Mouse (Mus musculus): Measurements from ENCODE around the gene Ccr1. TPM values are rescaled to one million over a fixed set of nuclear protein-coding genes. Genes with fewer than 3 reads are reported as not detected.
"Not testable (repeated sequence)": the region's sequence is repeated elsewhere in the genome, so short reads cannot be mapped to it uniquely, and the experiment has no call there.

The Ccr1 gene
- polyA plus RNA-seq, 1 experiment from 2014 or later, result 3.0 TPM

- not testable (repeated sequence) for H3K27me3 ChIP-seq (replicated peaks; ENCODE audit: control insufficient read depth, insufficient read depth, low read length); ATAC-seq (replicated peaks; ENCODE audit: low FRiP score, low TSS enrichment, low read depth); DNase-seq (ENCODE audit: low spot score); H3K4me3 ChIP-seq (ENCODE audit: low read depth, low read length); H3K9me3 ChIP-seq (ENCODE audit: control insufficient read depth, low read length); H3K4me2 ChIP-seq (ENCODE audit: low read length); H3K4me1 ChIP-seq (replicated peaks; ENCODE audit: control insufficient read depth, insufficient read depth, low read length); H3K9ac ChIP-seq (ENCODE audit: low read length); H3K27ac ChIP-seq (ENCODE audit: low read depth); H3K36me3 ChIP-seq (ENCODE audit: control insufficient read depth, insufficient read depth, low read length)
- WGBS, result 81% methylated on average over 1 of the region's 4 CpGs
These were observed 1.5 kb downstream of the Ccr1 start for GRCm38 (mm10) chr9:123966858-123967495.

GRCm38 (mm10) chr9:123964776-123965175 is 3.7 kb downstream of the Ccr1 start:
- H3K4me3 ChIP-seq (ENCODE audit: low read depth, low read length), result no peak overlapping the region
- no peaks in the 10 kb centered on the region for H3K27me3 ChIP-seq (replicated peaks; ENCODE audit: control insufficient read depth, insufficient read depth, low read length)
- WGBS, result 83% methylated on average over 3 of the region's 3 CpGs

GRCm38 (mm10) chr9:123960161-123960560 is 8.3 kb downstream of the Ccr1 start:
- Histone ChIP-seq H3K4me3 (ENCODE audit: low read depth, low read length) (no peak overlapping the region), H3K4me1 (replicated peaks; ENCODE audit: control insufficient read depth, insufficient read depth, low read length) (no peaks in the 10 kb centered on the region), H3K27me3 (replicated peaks; ENCODE audit: control insufficient read depth, insufficient read depth, low read length) (no peaks in the 10 kb centered on the region), H3K4me2 (ENCODE audit: low read length) (no peak overlapping the region), H3K36me3 (ENCODE audit: control insufficient read depth, insufficient read depth, low read length) (no peaks in the 10 kb centered on the region), H3K27ac (ENCODE audit: low read depth) (no peak overlapping the region), H3K9me3 (ENCODE audit: control insufficient read depth, low read length) (no peaks in the 10 kb centered on the region), H3K9ac (ENCODE audit: low read length) (no peak overlapping the region)
- ATAC-seq (replicated peaks; ENCODE audit: low FRiP score, low TSS enrichment, low read depth), result no peak
- WGBS, result 94% methylated on average over 1 of the region's 1 CpGs
- no peak for DNase-seq (ENCODE audit: low spot score)

More at GRCm38 (mm10) chr9:123964776-123965175, 3.7 kb downstream of the Ccr1 start:
- no peak overlapping the region for H3K27ac ChIP-seq (ENCODE audit: low read depth)
- H3K4me1 ChIP-seq (replicated peaks; ENCODE audit: control insufficient read depth, insufficient read depth, low read length), result no peaks in the 10 kb centered on the region
- no peak overlapping the region for H3K9ac ChIP-seq (ENCODE audit: low read length)
- ATAC-seq (replicated peaks; ENCODE audit: low FRiP score, low TSS enrichment, low read depth) (no peak), DNase-seq (ENCODE audit: low spot score) (no peak)
- H3K4me2 ChIP-seq (ENCODE audit: low read length), result no peak overlapping the region
- H3K36me3 ChIP-seq (ENCODE audit: control insufficient read depth, insufficient read depth, low read length), result no peaks in the 10 kb centered on the region
- H3K9me3 ChIP-seq (ENCODE audit: control insufficient read depth, low read length), result no peaks in the 10 kb centered on the region

- WGBS, result 70% methylated on average over 3 of the region's 3 CpGs
- Histone ChIP-seq H3K36me3 (ENCODE audit: control insufficient read depth, insufficient read depth, low read length) (no peaks in the 10 kb centered on the region), H3K4me1 (replicated peaks; ENCODE audit: control insufficient read depth, insufficient read depth, low read length) (no peaks in the 10 kb centered on the region), H3K27me3 (replicated peaks; ENCODE audit: control insufficient read depth, insufficient read depth, low read length) (no peaks in the 10 kb centered on the region), H3K27ac (ENCODE audit: low read depth) (no peak overlapping the region), H3K9me3 (ENCODE audit: control insufficient read depth, low read length) (no peaks in the 10 kb centered on the region), H3K4me2 (ENCODE audit: low read length) (no peak overlapping the region), H3K9ac (ENCODE audit: low read length) (no peak overlapping the region), H3K4me3 (ENCODE audit: low read depth, low read length) (no peak overlapping the region)
- ATAC-seq (replicated peaks; ENCODE audit: low FRiP score, low TSS enrichment, low read depth), result no peak
- DNase-seq (ENCODE audit: low spot score), result no peak
These were observed 10.5 kb downstream of the Ccr1 start for GRCm38 (mm10) chr9:123957911-123958413.

GRCm38 (mm10) chr9:123956892-123957291 is 11.6 kb downstream of the Ccr1 start:
- no peak for ATAC-seq (replicated peaks; ENCODE audit: low FRiP score, low TSS enrichment, low read depth)
- Histone ChIP-seq H3K27me3 (replicated peaks; ENCODE audit: control insufficient read depth, insufficient read depth, low read length) (no peaks in the 10 kb centered on the region), H3K9me3 (ENCODE audit: control insufficient read depth, low read length) (no peaks in the 10 kb centered on the region), H3K27ac (ENCODE audit: low read depth) (no peak overlapping the region), H3K4me1 (replicated peaks; ENCODE audit: control insufficient read depth, insufficient read depth, low read length) (no peaks in the 10 kb centered on the region), H3K36me3 (ENCODE audit: control insufficient read depth, insufficient read depth, low read length) (no peaks in the 10 kb centered on the region), H3K4me3 (ENCODE audit: low read depth, low read length) (no peak overlapping the region), H3K9ac (ENCODE audit: low read length) (no peak overlapping the region), H3K4me2 (ENCODE audit: low read length) (no peak overlapping the region)
- no peak for DNase-seq (ENCODE audit: low spot score)
- WGBS, result 80% methylated on average over 1 of the region's 1 CpGs

DNA sequence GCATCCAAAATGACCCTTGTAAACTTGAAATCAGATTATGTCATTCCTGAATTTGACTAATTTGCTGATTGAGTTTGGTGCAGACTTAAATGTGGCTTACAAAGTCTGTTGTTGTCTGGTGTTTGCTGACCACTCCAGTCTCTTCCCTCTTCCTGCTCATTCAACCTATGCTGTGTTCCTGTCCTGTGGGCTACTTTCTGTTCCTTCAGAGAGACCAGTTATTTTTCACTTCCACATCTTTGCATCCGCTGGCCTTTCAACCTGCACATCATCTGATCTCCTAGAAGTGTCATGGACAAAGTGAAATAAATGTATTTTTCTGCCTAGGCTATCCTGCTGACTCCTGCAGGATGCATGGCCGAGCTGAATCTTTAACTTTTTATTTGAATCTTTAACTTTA is 14.9 kb downstream of the Ccr1 start:
- DNase-seq (ENCODE audit: low spot score) (no peak), ATAC-seq (replicated peaks; ENCODE audit: low FRiP score, low TSS enrichment, low read depth) (no peak)
- no peaks in the 10 kb centered on the region for H3K4me1 ChIP-seq (replicated peaks; ENCODE audit: control insufficient read depth, insufficient read depth, low read length)
- no peak overlapping the region for H3K4me2 ChIP-seq (ENCODE audit: low read length)
- H3K4me3 ChIP-seq (ENCODE audit: low read depth, low read length), result no peak overlapping the region
- H3K9me3 ChIP-seq (ENCODE audit: control insufficient read depth, low read length), result no peaks in the 10 kb centered on the region
- H3K36me3 ChIP-seq (ENCODE audit: control insufficient read depth, insufficient read depth, low read length), result no peaks in the 10 kb centered on the region
- H3K9ac ChIP-seq (ENCODE audit: low read length), result no peak overlapping the region
- H3K27me3 ChIP-seq (replicated peaks; ENCODE audit: control insufficient read depth, insufficient read depth, low read length), result no peaks in the 10 kb centered on the region
- 79% methylated on average over 2 of the region's 2 CpGs for WGBS
- H3K27ac ChIP-seq (ENCODE audit: low read depth), result no peak overlapping the region

DNA sequence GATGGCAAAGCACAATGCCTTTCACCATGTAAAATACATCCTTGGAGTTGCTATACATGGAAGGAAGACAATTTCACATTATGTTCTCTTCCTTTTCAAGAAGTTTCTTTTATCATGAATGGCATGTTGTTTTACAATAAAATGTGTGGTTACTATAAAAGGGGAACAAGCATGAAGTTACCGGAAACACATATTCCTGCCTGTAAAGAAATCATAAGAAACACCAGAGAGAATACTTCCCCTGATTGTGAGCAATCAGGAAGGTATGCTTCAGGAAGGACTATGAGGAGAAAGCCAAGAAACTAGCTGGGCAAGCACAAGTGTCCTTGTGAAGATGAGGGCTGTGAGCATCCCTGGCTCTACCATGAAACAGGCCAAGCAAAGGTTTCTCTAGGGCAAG is 17.3 kb downstream of the Ccr1 start:
- H3K27me3 ChIP-seq (replicated peaks; ENCODE audit: control insufficient read depth, insufficient read depth, low read length), result no peaks in the 10 kb centered on the region
- ATAC-seq (replicated peaks; ENCODE audit: low FRiP score, low TSS enrichment, low read depth), result no peak
- H3K9ac ChIP-seq (ENCODE audit: low read length), result no peak overlapping the region
- no peaks in the 10 kb centered on the region for H3K4me1 ChIP-seq (replicated peaks; ENCODE audit: control insufficient read depth, insufficient read depth, low read length)
- DNase-seq (ENCODE audit: low spot score), result no peak
- 92% methylated on average over 1 of the region's 1 CpGs for WGBS
- H3K9me3 ChIP-seq (ENCODE audit: control insufficient read depth, low read length), result no peaks in the 10 kb centered on the region
- no peak overlapping the region for H3K27ac ChIP-seq (ENCODE audit: low read depth)
- no peaks in the 10 kb centered on the region for H3K36me3 ChIP-seq (ENCODE audit: control insufficient read depth, insufficient read depth, low read length)
- no peak overlapping the region for H3K4me3 ChIP-seq (ENCODE audit: low read depth, low read length)
- H3K4me2 ChIP-seq (ENCODE audit: low read length), result no peak overlapping the region

DNA sequence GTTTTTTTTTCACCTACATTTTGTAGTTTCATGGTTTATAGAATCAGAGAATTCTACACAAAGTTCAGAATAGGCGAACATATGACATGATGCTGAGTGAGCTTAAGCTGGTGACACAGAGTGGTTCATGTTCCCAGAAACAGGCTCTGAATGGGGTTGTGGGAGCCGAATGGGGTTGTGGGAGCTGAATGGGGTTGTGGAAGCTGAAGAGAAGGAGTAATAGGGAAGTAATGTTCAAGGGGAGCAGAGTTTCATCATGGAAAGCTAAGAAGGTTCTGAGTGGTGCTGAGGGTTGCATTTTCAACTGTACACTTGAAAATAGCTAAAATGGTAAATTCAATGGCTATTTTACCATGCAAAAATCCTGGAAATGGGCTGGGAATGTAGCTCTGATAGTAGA is 19.1 kb downstream of the Ccr1 start:
- H3K9ac ChIP-seq (ENCODE audit: low read length), result no peak overlapping the region

DNA sequence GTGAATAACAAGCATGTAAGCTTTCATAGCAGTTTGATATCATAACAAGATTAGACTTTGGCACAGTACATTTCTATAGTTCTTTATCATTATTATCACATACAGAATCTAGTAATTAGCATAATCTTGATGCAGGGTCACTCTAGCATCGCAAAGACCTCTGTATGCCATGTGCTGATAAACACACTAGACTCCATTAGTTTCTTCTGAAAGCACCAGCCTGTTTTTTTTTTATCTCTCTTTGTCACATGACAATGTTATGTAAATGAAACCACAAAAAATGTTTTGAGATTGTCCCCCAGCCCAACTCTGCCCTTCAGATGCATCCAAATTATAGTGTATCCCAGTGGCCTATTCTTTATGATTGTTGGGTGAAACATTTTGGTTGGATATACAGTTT is 20.7 kb downstream of the Ccr1 start:
- Histone ChIP-seq H3K36me3 (ENCODE audit: control insufficient read depth, insufficient read depth, low read length) (no peaks in the 10 kb centered on the region), H3K27me3 (replicated peaks; ENCODE audit: control insufficient read depth, insufficient read depth, low read length) (no peaks in the 10 kb centered on the region), H3K9me3 (ENCODE audit: control insufficient read depth, low read length) (no peaks in the 10 kb centered on the region), H3K4me2 (ENCODE audit: low read length) (no peak overlapping the region), H3K4me3 (ENCODE audit: low read depth, low read length) (no peak overlapping the region), H3K4me1 (replicated peaks; ENCODE audit: control insufficient read depth, insufficient read depth, low read length) (no peaks in the 10 kb centered on the region), H3K9ac (ENCODE audit: low read length) (no peak overlapping the region), H3K27ac (ENCODE audit: low read depth) (no peak overlapping the region)
- no peak for ATAC-seq (replicated peaks; ENCODE audit: low FRiP score, low TSS enrichment, low read depth)
- WGBS, result 80% methylated on average over 1 of the region's 1 CpGs
- DNase-seq (ENCODE audit: low spot score), result no peak

More for the DNA sequence above, 19.1 kb downstream of the Ccr1 start:
- ATAC-seq (replicated peaks; ENCODE audit: low FRiP score, low TSS enrichment, low read depth), result no peak
- H3K27me3 ChIP-seq (replicated peaks; ENCODE audit: control insufficient read depth, insufficient read depth, low read length), result no peaks in the 10 kb centered on the region
- 86% methylated on average over 2 of the region's 2 CpGs for WGBS
- H3K4me1 ChIP-seq (replicated peaks; ENCODE audit: control insufficient read depth, insufficient read depth, low read length), result no peaks in the 10 kb centered on the region
- no peak for DNase-seq (ENCODE audit: low spot score)
- H3K4me3 ChIP-seq (ENCODE audit: low read depth, low read length), result no peak overlapping the region
- H3K27ac ChIP-seq (ENCODE audit: low read depth), result no peak overlapping the region
- H3K4me2 ChIP-seq (ENCODE audit: low read length), result no peak overlapping the region
- H3K36me3 ChIP-seq (ENCODE audit: control insufficient read depth, insufficient read depth, low read length), result no peaks in the 10 kb centered on the region
- H3K9me3 ChIP-seq (ENCODE audit: control insufficient read depth, low read length), result no peaks in the 10 kb centered on the region
